Mouse (Mus musculus): ENCODE measurements at regions not wholly inside any gene's neighbourhood (a gene's known extent, or its start where the extent isn't known, plus 50 kb on each side); places are given as distances from the start of the nearest gene placed in this dataset.
A peak's percentile ranks its signal among the peaks of the same experiment; 100 is the strongest.
"Not testable (repeated sequence)": the region's sequence is repeated elsewhere in the genome, so short reads cannot be mapped to it uniquely, and the experiment has no call there.

DNA sequence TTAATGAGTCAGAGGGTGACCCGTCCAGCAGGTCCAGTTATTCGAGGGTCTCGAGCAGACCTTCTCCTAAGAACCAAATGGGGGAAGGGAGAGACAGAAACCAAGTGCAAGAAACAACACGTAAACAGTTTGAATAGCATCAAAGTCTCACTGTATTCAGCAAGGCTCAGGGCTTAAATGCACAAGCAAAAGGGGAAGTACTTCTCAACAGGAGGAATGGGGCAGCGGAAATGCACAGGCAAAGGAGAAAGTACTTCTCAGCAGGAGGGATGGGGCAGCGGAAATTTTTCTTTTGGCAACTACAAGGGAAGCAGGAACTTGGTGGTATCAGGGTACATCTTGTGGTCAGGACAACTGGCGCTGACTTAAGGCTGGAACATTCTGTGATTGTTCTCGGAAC lies 330.6 kb downstream of the 9430069I07Rik start:
- in situ Hi-C loops (cut with MboI; ENCODE audit: low pct_ligation_motif_present, low pct_unique_long_range_greater_than_20kb, low sequenced_read_pairs); H3K79me2 ChIP-seq (replicated peaks; ENCODE audit: control insufficient read depth, extremely low read depth, insufficient read depth, poor library complexity, severe bottlenecking); H3K27ac ChIP-seq (ENCODE audit: insufficient read depth, low read depth); dilution Hi-C loops (cut with MboI; ENCODE audit: extremely low pct_ligation_motif_present, extremely low pct_unique_long_range_greater_than_20kb, low sequenced_read_pairs); H3K36me3 ChIP-seq (replicated peaks in 1 of 2; ENCODE audit: control insufficient read depth in 1 of 2, insufficient read depth in 1 of 2, low read length in 1 of 2); H3K9ac ChIP-seq (ENCODE audit: insufficient read depth, low read depth); H3K27me3 ChIP-seq (replicated peaks); H3K4me3 ChIP-seq (replicated peaks in 1 of 3; ENCODE audit: low read depth in 2 of 3, low read length in 2 of 3, poor library complexity in 1 of 3); DNase-seq (ENCODE audit: extremely low read depth); H3K9me3 ChIP-seq (replicated peaks; ENCODE audit: low read length); H3K4me2 ChIP-seq (ENCODE audit: insufficient read depth, low read depth, poor library complexity, severe bottlenecking): not testable (repeated sequence)
- H3K4me1 ChIP-seq (ENCODE audit: control insufficient read depth in 1 of 2, insufficient read depth in 2 of 2) = peaks cover 0 to 14% of the 10 kb centered on the region in 2 experiments; a peak in 3 of 4 replicates

DNA sequence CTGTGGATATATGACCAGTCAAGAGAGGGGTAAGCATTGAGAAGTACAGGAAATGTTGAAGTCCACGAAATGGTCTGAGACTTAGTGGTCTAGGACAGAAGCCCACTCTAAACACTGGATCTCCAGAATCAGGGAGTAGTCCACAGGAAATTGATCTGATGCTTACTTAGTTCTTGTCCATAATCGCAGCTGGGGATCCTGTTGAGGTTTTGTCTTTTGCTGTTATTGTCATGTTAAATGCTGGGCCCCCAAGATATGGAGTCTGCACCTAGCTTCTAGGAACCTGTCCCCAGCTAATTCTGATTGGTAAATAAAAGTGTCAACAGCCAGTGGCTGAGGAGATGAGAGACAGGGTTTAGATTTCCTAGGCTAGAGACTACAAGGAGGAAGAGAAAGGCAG lies 332.3 kb downstream of the 9430069I07Rik start:
- Histone ChIP-seq H3K9me3 (replicated peaks; ENCODE audit: low read length) (peaks cover 8% of the 10 kb centered on the region), H3K4me1 (ENCODE audit: control insufficient read depth in 1 of 2, insufficient read depth in 2 of 2) (peaks cover 0 to 18% of the 10 kb centered on the region in 2 experiments; a peak in 3 of 4 replicates), H3K9ac (ENCODE audit: insufficient read depth, low read depth) (no peak overlapping the region), H3K4me3 (replicated peaks in 1 of 3; ENCODE audit: low read depth in 2 of 3, low read length in 2 of 3, poor library complexity in 1 of 3) (no peak overlapping the region), H3K36me3 (replicated peaks in 1 of 2; ENCODE audit: control insufficient read depth in 1 of 2, insufficient read depth in 1 of 2, low read length in 1 of 2) (no peaks in the 10 kb centered on the region), H3K4me2 (ENCODE audit: insufficient read depth, low read depth, poor library complexity, severe bottlenecking) (no peak overlapping the region), H3K27me3 (replicated peaks) (no peaks in the 10 kb centered on the region), H3K79me2 (replicated peaks; ENCODE audit: control insufficient read depth, extremely low read depth, insufficient read depth, poor library complexity, severe bottlenecking) (no peaks in the 10 kb centered on the region), H3K27ac (ENCODE audit: insufficient read depth, low read depth) (no peak overlapping the region)
- dilution Hi-C loops (cut with MboI; ENCODE audit: extremely low pct_ligation_motif_present, extremely low pct_unique_long_range_greater_than_20kb, low sequenced_read_pairs) = no loop called here
- in situ Hi-C loops (cut with MboI; ENCODE audit: low pct_ligation_motif_present, low pct_unique_long_range_greater_than_20kb, low sequenced_read_pairs) = no loop called here
- no peak for TF ChIP-seq TCF12 (IDR thresholded peaks at IDR 0.05; ENCODE audit: low read depth, low read length)
- TF ChIP-seq ZKSCAN1 (IDR thresholded peaks at IDR 0.05; ENCODE audit: borderline replicate concordance, low read depth, low read length) = no peak
- TF ChIP-seq SMC3 (IDR thresholded peaks at IDR 0.05; ENCODE audit: low read depth, low read length) = no peak
- no peak for TF ChIP-seq EP300 (IDR thresholded peaks at IDR 0.05; ENCODE audit: low read length)
- TF ChIP-seq USF2 (conservative IDR thresholded peaks at IDR 0.05; ENCODE audit: low read depth, low read length) = no peak
- no peak for TF ChIP-seq POLR2A (IDR thresholded peaks at IDR 0.05; ENCODE audit: low read depth, low read length)
- TF ChIP-seq CTCF (conservative IDR thresholded peaks at IDR 0.05 in 1 of 2, IDR thresholded peaks at IDR 0.05 in 1 of 2; ENCODE audit: low read depth in 2 of 2, low read length in 2 of 2) = no peak
- no peak for TF ChIP-seq SIN3A (IDR thresholded peaks at IDR 0.05; ENCODE audit: low read length)
- TF ChIP-seq JUN (IDR thresholded peaks at IDR 0.05; ENCODE audit: insufficient read depth, low read depth, low read length) = no peak
- no peak for TF ChIP-seq JUND (conservative IDR thresholded peaks at IDR 0.05; ENCODE audit: low read depth, low read length)
- no peak for TF ChIP-seq PAX5 (IDR thresholded peaks at IDR 0.05; ENCODE audit: low read length)
- no peak for TF ChIP-seq MXI1 (IDR thresholded peaks at IDR 0.05; ENCODE audit: low read depth, low read length)
- TF ChIP-seq UBTF (IDR thresholded peaks at IDR 0.05; ENCODE audit: low read depth, low read length) = no peak
- no peak for TF ChIP-seq NRF1 (IDR thresholded peaks at IDR 0.05; ENCODE audit: low read depth, low read length)
- TF ChIP-seq USF1 (IDR thresholded peaks at IDR 0.05; ENCODE audit: low read depth, low read length) = no peak
- no peak for DNase-seq (ENCODE audit: extremely low read depth)

DNA sequence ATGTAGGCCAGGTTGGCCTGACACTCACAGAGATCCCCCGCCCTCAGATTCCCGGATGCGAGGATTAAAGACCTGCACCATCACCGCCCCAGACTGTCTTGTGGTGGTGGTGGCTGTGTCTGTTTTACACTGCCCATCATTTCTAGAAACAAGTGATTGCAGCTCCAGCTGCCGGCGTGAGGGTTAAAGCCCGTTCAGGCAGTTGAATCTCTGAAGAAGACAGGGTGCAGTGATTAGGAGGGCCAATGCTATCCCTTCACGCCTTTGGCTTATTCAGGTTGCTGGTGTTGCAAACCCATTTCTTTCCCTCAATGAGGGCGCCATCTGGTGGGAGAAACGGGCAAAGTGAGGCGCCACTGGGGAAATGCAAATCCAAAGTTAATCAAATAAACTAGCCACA lies 335.8 kb downstream of the 9430069I07Rik start:
- no peaks in the 10 kb centered on the region for H3K79me2 ChIP-seq (replicated peaks; ENCODE audit: control insufficient read depth, extremely low read depth, insufficient read depth, poor library complexity, severe bottlenecking)
- H3K4me1 ChIP-seq (ENCODE audit: control insufficient read depth in 1 of 2, insufficient read depth in 2 of 2) = peaks cover 0 to 11% of the 10 kb centered on the region in 2 experiments; a peak in 3 of 4 replicates
- H3K4me3 ChIP-seq (replicated peaks in 1 of 3; ENCODE audit: low read depth in 2 of 3, low read length in 2 of 3, poor library complexity in 1 of 3) = no peak overlapping the region
- peaks cover 8% of the 10 kb centered on the region for H3K9me3 ChIP-seq (replicated peaks; ENCODE audit: low read length)
- H3K27ac ChIP-seq (ENCODE audit: insufficient read depth, low read depth) = no peak overlapping the region
- H3K36me3 ChIP-seq (replicated peaks in 1 of 2; ENCODE audit: control insufficient read depth in 1 of 2, insufficient read depth in 1 of 2, low read length in 1 of 2) = no peaks in the 10 kb centered on the region
- dilution Hi-C loops (cut with MboI; ENCODE audit: extremely low pct_ligation_motif_present, extremely low pct_unique_long_range_greater_than_20kb, low sequenced_read_pairs) = no loop called here
- H3K9ac ChIP-seq (ENCODE audit: insufficient read depth, low read depth) = no peak overlapping the region
- H3K4me2 ChIP-seq (ENCODE audit: insufficient read depth, low read depth, poor library complexity, severe bottlenecking) = no peak overlapping the region
- H3K27me3 ChIP-seq (replicated peaks) = no peaks in the 10 kb centered on the region
- in situ Hi-C loops (cut with MboI; ENCODE audit: low pct_ligation_motif_present, low pct_unique_long_range_greater_than_20kb, low sequenced_read_pairs) = no loop called here
- DNase-seq (ENCODE audit: extremely low read depth) = peak; percentile 77
- TF ChIP-seq POLR2A (IDR thresholded peaks at IDR 0.05; ENCODE audit: low read depth, low read length) (no peak), SMC3 (IDR thresholded peaks at IDR 0.05; ENCODE audit: low read depth, low read length) (peak; percentile 66), RAD21 (IDR thresholded peaks at IDR 0.05; ENCODE audit: low read depth, low read length) (peak; percentile 70), ZMIZ1 (IDR thresholded peaks at IDR 0.05; ENCODE audit: low read depth, low read length) (no peak), NRF1 (IDR thresholded peaks at IDR 0.05; ENCODE audit: low read depth, low read length) (no peak), MAFK (IDR thresholded peaks at IDR 0.05; ENCODE audit: insufficient replicate concordance, low read length) (no peak; the same call in 1 of the 2 replicates), USF1 (IDR thresholded peaks at IDR 0.05; ENCODE audit: low read depth, low read length) (no peak), JUND (conservative IDR thresholded peaks at IDR 0.05; ENCODE audit: low read depth, low read length) (no peak), RCOR1 (conservative IDR thresholded peaks at IDR 0.05; ENCODE audit: low read depth, low read length) (no peak), PAX5 (IDR thresholded peaks at IDR 0.05; ENCODE audit: low read length) (no peak), KAT2A (IDR thresholded peaks at IDR 0.05; ENCODE audit: insufficient replicate concordance, low read length) (no peak), HCFC1 (IDR thresholded peaks at IDR 0.05; ENCODE audit: low read depth, low read length) (no peak), GABPA (IDR thresholded peaks at IDR 0.05; ENCODE audit: insufficient replicate concordance, low read depth, low read length) (no peak), TBP (conservative IDR thresholded peaks at IDR 0.05; ENCODE audit: low read depth, low read length) (no peak), MAX (IDR thresholded peaks at IDR 0.05; ENCODE audit: low read length) (0 out of 2 replicates have a peak, but pooled peaks have one; percentile 25), ZNF384 (IDR thresholded peaks at IDR 0.05; ENCODE audit: low read depth, low read length) (no peak), CTCF (conservative IDR thresholded peaks at IDR 0.05 in 1 of 2, IDR thresholded peaks at IDR 0.05 in 1 of 2; ENCODE audit: low read depth in 2 of 2, low read length in 2 of 2) (peak; percentile 78 to 86), ZKSCAN1 (IDR thresholded peaks at IDR 0.05; ENCODE audit: borderline replicate concordance, low read depth, low read length) (no peak), CHD1 (IDR thresholded peaks at IDR 0.05; ENCODE audit: low read depth, low read length) (no peak)

All from CH12.LX (cell line).